Mouse (Mus musculus) intestine, postnatal 0 days (tissue): ENCODE results near the gene Dcxr. TPM values are rescaled to one million over a fixed set of nuclear protein-coding genes. Genes with fewer than 3 reads are reported as not detected.
A peak's percentile ranks its signal among the peaks of the same experiment; 100 is the strongest.

Experiments used
- ATAC-seq: fragments of 200-750 bp; cut with Nextera tagmentation; 2 replicates; pipeline ENCODE4 v1.8.0; 2017; ENCODE audit warnings: mild to moderate bottlenecking, moderate TSS enrichment, moderate library complexity
- H3K27ac ChIP-seq: fragments of 300-500 bp; sonication (generic); 2 replicates; pipeline ENCODE4 v1.5.1; 2014; ENCODE audit warnings: mild to moderate bottlenecking, low read depth, low read length, moderate library complexity
- H3K27me3 ChIP-seq: fragments of 300-500 bp; sonication (generic); replicated peaks from 2 replicates; pipeline ENCODE4 v1.6.1; 2014; ENCODE audit warnings: low read length, mixed read lengths; ENCODE audit not compliant: control insufficient read depth, insufficient read depth
- H3K36me3 ChIP-seq: fragments of 300-500 bp; sonication (generic); 2 replicates; pipeline ENCODE4 v1.6.1; 2014; ENCODE audit warnings: mild to moderate bottlenecking, moderate library complexity; ENCODE audit not compliant: control insufficient read depth, insufficient read depth
- H3K4me1 ChIP-seq: fragments of 300-500 bp; sonication (generic); replicated peaks from 2 replicates; pipeline ENCODE4 v1.6.1; 2014; ENCODE audit warnings: antibody characterized with exemption, low read length, mixed read lengths; ENCODE audit not compliant: control insufficient read depth, insufficient read depth
- H3K4me2 ChIP-seq: fragments of 300-500 bp; sonication (generic); replicated peaks from 2 replicates; pipeline ENCODE4 v1.6.1; 2014; ENCODE audit warnings: low read depth, mild to moderate bottlenecking, moderate library complexity
- H3K4me3 ChIP-seq: fragments of 300-500 bp; sonication (generic); 2 replicates; pipeline ENCODE4 v1.5.1; 2014; ENCODE audit warnings: low read depth, low read length
- H3K9ac ChIP-seq: fragments of 300-500 bp; sonication (generic); 2 replicates; pipeline ENCODE4 v1.6.1; 2014; ENCODE audit warnings: mild to moderate bottlenecking, low read depth, low read length
- H3K9me3 ChIP-seq: fragments of 300-500 bp; sonication (generic); 2 replicates; pipeline ENCODE4 v1.6.1; 2016; ENCODE audit warnings: mixed run types; ENCODE audit not compliant: control insufficient read depth
- CTCF ChIP-seq: sonication (generic); IDR thresholded peaks from 2 replicates; pipeline ENCODE4 v1.5.1; 2016; ENCODE audit warnings: low read depth, mild to moderate bottlenecking, control low read depth, antibody characterized with exemption, moderate library complexity
- WGBS: fragments of 180-500 bp; shearing (Covaris S2); extraction: QIAGEN DNeasy Blood & Tissue Kit; methylation state at CpG from one replicate; pipeline ENCODE4 v1.1.7; 2014; 5-methylcytosine and 5-hydroxymethylcytosine counted together
- polyA plus RNA-seq: library from polyadenylated mRNA; unstranded; fragments of >200 nt; fragmentation: Nextera tagmentation; extraction: Ambion mirVana; gene quantifications from 2 replicates; pipeline ENCODE4 v1.2.1, GENCODE M21; 2015

Dcxr gene
- polyA plus RNA-seq, 1 experiment from 2014 or later = 81.1 TPM

DNA sequence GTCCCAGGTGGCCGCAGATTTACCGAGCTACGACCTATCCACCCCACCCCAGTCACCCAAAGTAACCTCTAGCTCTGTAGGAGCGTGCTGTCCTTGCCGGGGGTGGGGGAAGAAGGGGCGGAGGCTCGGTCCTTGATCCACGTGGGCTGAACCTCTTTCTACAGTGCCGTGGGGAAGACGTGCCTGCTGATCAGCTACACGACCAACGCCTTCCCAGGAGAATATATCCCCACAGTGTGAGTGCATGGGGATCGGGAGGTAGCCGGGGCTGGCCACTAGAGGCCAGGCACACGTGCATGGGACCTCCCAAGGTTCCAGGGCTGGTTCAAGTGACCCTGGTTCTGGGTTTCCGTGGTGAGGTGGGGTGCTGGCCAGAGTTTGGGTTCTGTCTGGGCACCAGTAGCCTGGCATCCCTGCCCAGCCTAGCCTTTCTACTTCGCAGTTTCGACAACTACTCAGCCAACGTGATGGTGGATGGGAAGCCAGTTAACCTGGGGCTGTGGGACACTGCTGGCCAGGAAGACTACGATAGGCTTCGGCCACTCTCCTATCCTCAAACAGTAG, 4.9 kb downstream of the Dcxr start:
- WGBS = 21% methylated on average over 21 of the region's 21 CpGs
- peak; percentile 4; the same call in 1 of the 2 replicates for ATAC-seq

DNA sequence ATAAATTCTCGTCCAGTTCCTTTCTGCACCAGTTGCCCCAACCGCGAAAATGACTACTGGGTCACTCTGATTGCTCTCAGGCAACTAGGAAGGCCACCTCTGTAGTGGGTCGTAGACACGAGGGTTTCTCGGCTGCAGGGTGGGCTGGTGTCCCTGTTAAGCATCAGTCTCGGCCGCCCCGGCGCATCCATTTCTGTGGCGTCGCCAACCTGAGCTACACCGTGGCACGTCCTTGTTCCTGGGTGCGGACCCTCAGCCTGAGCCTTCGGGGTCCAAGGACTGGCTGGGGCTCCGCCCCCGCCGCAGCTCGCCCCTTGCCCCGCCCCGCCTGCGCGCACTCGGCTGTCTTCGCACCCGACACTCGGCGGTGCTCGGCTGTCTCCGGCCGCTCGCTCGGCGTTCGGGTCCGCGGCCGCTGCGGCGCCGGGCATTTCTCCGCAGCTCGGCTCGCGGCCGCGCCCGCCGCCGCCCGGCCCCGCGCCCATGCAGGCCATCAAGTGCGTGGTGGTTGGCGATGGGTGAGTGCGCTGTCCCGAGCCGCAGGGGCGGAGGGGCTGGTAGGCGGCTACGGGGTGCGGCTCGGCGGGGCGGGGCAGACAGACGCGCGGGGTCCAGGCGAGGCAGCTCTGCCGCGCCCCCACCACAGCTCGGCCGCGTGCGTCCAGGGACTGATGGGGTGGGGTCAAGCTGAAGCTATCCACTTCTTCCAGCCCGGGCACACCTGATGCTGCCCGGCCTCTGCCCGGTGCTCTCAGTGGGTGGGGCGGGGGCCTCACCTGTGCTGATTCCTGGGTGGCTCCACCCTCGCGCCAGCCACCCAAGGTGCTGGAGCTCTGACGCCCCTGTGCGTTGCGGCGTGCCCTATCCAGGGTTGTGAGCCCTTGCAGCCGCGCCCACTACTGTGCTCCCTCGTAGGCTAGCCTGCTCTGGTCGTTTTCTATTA, 5.7 kb downstream of the Dcxr start, which contains the start of gene Rac3:
Rac3 (plus strand) TSS at position 347 of the 943 bp plus-strand sequence.
- under 1% methylated on average over 86 of the region's 90 CpGs for WGBS
- peak within 1 kb of the TSS; percentile 95 for H3K4me2 ChIP-seq

More for the DNA sequence above, 4.9 kb downstream of the Dcxr start:
- Histone ChIP-seq H3K9ac (0 out of 2 replicates have a peak overlapping the region, but pooled peaks have one; percentile 66), H3K4me3 (peak overlapping the region; percentile 50), H3K27me3 (no peaks in the 10 kb centered on the region), H3K36me3 (peaks cover 32% of the 10 kb centered on the region), H3K9me3 (no peaks in the 10 kb centered on the region), H3K4me2 (peak overlapping the region; percentile 95), H3K27ac (no peak overlapping the region), H3K4me1 (0 out of 2 replicates have a peak, but pooled peaks cover 17% of the 10 kb centered on the region)
- TF ChIP-seq CTCF = peak; percentile 42

DNA sequence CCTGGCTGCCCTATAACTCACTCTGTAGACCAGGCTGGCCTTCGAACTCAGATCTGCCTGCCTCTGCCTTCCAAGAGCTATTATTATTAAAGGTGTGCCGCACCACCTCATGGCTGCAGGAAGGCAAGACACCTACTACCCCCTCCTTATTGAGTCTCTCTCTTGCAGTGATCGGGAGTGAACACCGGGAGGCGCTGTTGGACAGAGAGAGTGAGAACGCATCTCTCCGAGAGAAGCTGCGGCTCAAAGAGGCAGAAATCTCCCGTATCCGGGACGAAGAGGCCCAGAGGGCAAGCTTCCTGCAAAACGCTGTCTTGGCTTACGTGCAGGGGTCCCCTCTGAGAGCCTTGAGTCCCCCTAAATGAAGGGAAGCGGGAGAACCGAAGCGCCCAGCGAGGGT, 6.6 kb downstream of the Dcxr start:
- peak overlapping the region; percentile 50; the same call in 1 of the 2 replicates for H3K4me3 ChIP-seq
- WGBS = 17% methylated on average over 17 of the region's 17 CpGs
- peak; percentile 48 for ATAC-seq
- no peak overlapping the region for H3K27ac ChIP-seq
- no peak overlapping the region for H3K9ac ChIP-seq
- H3K4me2 ChIP-seq = peak overlapping the region; percentile 95
- peaks cover 38% of the 10 kb centered on the region for H3K36me3 ChIP-seq
- peak; percentile 96 for TF ChIP-seq CTCF
- H3K9me3 ChIP-seq = no peaks in the 10 kb centered on the region
- no peaks in the 10 kb centered on the region for H3K27me3 ChIP-seq
- 0 out of 2 replicates have a peak, but pooled peaks cover 13% of the 10 kb centered on the region for H3K4me1 ChIP-seq

More for the DNA sequence above, 5.7 kb downstream of the Dcxr start, which contains the start of gene Rac3:
- peak; percentile 56 for ATAC-seq
- Histone ChIP-seq H3K9me3 (no peaks in the 10 kb centered on the region), H3K4me3 (peak within 1 kb of the TSS; percentile 50), H3K9ac (peak within 1 kb of the TSS; percentile 66), H3K27me3 (no peaks in the 10 kb centered on the region), H3K27ac (no peak within 1 kb of the TSS), H3K36me3 (peaks cover 37% of the 10 kb centered on the region), H3K4me1 (0 out of 2 replicates have a peak, but pooled peaks cover 16% of the 10 kb centered on the region)
- no peak for TF ChIP-seq CTCF

DNA sequence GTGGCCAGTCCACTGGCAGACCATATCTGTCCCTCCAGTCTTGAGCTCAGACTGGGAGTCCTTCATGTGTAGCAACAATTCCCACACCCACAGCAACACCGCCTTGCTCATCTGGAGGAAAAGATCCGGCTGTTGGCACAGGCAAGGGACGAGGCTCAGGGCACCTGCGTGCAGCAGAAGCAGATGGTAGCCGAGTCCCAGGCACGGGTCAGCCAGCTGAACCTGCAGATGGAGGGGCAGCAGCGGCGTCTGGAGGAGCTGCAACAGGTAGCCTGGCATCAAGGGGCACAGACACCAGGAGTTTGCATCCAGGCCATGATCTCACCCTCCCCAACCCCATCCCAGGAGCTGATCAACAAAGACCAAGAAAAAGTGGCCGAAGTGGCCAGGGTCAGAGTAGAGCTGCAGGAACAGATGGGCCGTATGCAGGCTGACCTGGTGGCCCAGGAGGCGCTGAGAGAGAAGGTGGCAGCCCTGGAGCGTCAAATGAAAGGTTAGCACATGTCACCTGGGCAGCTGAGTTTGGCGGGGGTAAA, 7.2 kb downstream of the Dcxr start:
- Histone ChIP-seq H3K4me2 (no peak overlapping the region), H3K9me3 (no peaks in the 10 kb centered on the region), H3K27me3 (no peaks in the 10 kb centered on the region), H3K9ac (no peak overlapping the region), H3K4me1 (0 out of 2 replicates have a peak, but pooled peaks cover 13% of the 10 kb centered on the region), H3K4me3 (no peak overlapping the region), H3K27ac (no peak overlapping the region), H3K36me3 (peaks cover 38% of the 10 kb centered on the region)
- 90% methylated on average over 13 of the region's 13 CpGs for WGBS
- no peak for TF ChIP-seq CTCF
- no peak for ATAC-seq

DNA sequence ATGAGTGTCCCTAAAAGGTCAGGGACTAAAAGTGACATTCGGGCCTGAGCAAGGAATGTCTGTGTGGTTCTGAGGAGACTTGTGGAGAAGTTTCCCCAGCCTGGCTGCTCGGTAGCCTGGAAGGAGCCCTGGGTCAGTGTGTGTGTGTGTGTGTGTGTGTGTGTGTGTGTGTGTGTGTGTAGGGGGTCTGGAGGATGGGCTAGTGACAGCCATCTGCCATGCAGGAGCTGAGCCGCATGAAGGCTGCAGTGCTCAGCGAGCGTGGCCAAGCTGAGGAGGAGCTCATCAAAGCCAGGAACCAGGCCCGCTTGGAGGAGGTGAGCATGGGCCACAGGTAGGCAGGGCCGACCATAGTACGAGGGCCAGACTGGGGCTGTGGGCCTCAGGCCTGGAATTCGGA, 7.8 kb downstream of the Dcxr start:
- Histone ChIP-seq H3K9ac (no peak overlapping the region), H3K4me3 (no peak overlapping the region), H3K4me2 (no peak overlapping the region), H3K9me3 (no peaks in the 10 kb centered on the region), H3K27ac (no peak overlapping the region), H3K27me3 (no peaks in the 10 kb centered on the region), H3K36me3 (peaks cover 36% of the 10 kb centered on the region), H3K4me1 (peaks cover 18% of the 10 kb centered on the region)
- WGBS = 91% methylated on average over 9 of the region's 9 CpGs
- no peak for TF ChIP-seq CTCF
- no peak for ATAC-seq

DNA sequence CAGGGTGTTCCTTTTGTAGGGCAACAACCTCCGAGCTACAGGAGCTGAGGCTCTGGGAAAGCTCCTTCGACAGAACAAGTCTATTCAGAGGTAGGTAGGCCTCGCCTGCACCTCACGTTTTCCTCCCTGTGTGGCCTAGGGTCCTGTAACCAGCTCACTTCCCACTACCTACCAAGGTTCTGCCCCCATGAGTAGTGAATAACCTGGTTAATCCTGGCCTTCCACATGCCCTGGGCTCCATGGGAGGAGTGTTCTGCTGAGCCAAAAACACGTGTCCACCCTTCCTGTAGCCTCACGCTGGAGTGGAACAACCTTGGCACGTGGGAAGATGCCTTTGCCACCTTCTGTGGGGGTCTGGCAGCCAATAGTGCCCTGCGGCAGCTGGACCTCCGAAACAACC, 11.9 kb downstream of the Dcxr start:
- Histone ChIP-seq H3K4me1 (peaks cover 7% of the 10 kb centered on the region), H3K4me2 (peak overlapping the region; percentile 96; the same call in 1 of the 2 replicates), H3K9ac (no peak overlapping the region), H3K27ac (no peak overlapping the region), H3K9me3 (no peaks in the 10 kb centered on the region), H3K4me3 (no peak overlapping the region), H3K27me3 (no peaks in the 10 kb centered on the region), H3K36me3 (peaks cover 49% of the 10 kb centered on the region)
- TF ChIP-seq CTCF = no peak
- no peak for ATAC-seq
- 90% methylated on average over 9 of the region's 9 CpGs for WGBS
